Mouse (Mus musculus): ENCODE data around the gene Gpr155.

The Gpr155 gene

DNA sequence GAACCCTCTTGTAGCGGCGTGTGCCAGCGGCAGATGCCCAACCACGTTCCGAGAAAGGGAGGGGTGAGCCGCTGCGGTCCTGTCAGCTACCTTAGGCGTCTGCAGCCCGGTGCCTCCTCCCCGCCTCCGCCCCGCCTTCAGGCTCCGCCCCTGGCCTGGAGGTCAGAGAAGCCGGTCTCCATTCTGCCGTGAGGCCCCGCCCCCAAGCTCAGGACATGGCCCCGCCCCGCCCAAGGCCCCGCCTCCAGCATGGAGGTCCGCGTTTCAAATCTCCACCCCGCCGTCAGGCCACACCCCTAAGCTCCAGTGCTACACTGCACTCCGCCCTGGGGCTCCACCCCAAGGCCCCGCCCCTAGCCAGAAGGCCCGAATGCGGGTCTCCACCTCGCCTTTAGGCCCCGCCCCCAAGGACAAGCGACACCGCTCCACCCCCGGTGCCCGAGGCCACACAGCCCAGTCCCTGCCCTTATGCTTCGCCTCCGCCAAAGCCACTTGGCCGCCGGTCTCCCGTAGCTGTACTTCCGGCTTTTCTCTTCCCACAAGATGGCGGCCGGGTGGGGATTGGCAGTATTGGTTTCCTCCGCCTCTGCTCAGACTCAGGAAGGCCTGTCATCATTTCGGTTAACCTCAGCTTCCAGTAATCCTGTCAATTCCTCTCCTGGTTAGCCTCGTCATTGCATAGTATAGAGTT, at the start of gene Gpr155:
Gene Gpr155, minus strand, starts transcription at position 217 of the 691 bp plus-strand sequence.
- DNase-seq, result peak; percentile 100

DNA sequence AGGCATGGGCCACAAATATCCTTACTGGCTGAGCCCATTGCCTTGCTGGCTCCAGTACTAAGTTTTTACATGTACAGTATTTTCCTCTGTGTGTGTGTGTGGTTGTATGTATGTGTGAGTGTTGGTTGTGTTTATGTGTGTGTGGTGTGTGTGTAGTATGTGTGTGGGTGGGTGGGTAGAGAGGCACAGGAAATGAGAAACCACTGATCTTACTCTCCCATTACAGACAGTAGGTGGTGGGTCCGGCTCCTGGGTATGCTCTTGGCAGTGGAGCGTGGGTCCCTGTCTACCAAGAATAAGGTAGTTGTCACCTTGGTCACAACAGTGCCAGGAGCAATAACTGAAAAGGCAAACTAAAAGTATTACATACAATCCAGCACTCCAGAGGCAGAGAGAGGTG, 49.5 kb upstream of the Gpr155 start:
- DNase-seq, result no peak

DNA sequence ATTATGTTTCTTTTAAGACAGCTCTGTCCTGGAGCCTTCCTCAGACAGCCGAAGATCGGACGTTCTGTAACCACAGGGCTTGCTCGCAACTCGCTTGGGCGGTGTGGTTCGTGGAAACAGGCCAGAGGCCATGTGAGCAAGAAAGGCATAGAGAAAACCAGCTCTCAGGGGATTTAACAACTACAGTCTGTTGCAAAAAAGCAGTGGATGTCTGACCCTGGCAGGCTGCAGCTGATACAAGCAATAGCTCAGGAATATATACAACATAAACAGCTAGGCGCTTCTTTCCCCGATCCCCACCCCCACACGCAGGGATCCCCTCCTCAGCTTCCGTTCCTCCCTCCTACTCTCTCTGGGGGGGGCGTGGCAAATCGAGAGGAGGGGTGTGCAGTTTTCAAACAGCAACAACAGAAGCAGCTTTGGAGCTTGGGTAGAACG, 45.6 kb upstream of the Gpr155 start:
- DNase-seq, result peak; percentile 56

DNA sequence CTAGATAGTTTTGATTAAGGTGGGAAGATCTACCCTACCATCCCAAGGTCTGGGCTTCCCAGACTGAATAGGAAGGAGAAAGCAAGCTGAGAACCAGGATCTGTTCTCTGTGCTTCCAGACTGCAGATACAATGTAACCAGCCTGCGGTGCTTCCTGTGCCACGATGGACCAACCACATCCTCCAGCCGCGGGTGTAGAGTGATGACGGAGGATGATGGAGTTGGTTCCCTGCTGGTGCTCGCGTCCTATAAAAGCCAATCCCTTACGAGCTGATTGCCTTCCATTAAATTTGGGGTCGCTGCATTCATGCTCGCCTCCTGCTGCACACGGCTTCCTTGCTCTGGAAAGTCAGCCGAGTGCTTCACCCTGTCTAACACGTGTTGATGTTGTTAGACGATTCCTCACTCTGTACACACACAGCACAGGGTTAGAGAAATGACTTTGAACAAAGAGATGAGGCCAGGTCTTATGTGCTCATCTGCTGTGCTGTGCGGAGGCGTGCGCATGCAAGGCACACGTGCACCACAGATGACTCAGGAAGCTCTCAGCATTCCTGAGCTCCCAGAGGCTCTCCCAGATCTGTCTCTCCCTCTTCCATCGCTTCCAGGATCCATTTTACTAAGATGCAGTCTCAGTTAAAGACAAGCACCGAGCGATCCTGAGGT, 42.6 kb upstream of the Gpr155 start:
- DNase-seq, result peak; percentile 51

DNA sequence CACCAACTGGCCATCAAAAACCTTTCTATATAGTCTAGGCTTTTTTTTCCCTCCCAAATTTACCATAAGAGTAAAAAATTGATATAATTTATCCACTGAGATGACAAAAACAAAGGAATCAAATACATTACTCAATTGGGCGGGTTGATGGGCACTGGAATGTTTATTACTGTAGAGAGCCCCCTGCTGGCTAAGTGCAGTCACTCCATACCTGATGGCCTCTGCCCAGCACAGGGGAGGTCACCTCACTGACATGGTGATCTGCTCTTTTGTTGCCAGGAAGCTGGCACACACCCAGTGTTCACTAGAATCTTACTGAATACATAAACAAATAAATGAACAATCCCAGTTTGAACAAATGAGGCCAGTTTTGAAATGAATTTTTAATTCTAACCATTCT, 40.9 kb upstream of the Gpr155 start:
- peak; percentile 71 for DNase-seq

DNA sequence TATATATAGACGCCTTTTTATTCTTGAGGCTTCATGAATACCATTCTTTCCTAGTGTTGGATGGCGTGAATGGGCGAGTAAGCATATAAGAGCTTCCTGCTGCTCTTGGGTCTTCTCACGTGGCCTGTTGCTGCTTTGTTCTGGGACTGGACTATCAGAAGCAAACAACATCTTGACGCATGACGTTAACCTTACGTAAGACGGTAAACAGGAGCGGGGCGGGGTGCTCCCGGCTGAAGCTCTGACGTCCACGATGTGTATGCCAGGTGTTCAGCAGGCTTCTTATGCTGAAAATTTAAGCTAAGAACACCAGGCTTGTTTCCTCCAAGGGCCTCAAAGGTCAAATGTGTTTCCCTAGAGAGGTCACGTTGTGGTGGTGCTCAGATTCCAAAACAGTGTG, 39.5 kb upstream of the Gpr155 start:
- no peak for DNase-seq

DNA sequence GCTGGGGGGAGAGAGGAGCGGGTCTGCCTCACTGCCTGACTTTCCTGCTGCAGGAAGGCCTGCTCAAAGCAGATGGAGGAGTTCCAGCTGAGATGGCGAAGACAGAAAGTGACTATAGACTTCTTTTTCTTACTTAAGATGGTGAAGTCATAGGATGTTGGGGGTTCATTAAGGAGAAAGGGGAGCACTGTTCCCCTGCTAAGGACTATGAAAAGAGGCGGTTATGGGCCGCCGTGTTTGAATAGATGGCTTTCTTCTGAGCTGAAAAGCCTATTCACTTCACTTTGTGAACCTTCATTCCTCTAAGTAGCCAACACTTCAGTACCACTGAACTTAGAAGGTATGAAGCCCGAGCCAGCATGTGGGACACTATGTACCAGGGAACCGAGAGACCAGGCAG, 33.4 kb upstream of the Gpr155 start:
- DNase-seq, result no peak

DNA sequence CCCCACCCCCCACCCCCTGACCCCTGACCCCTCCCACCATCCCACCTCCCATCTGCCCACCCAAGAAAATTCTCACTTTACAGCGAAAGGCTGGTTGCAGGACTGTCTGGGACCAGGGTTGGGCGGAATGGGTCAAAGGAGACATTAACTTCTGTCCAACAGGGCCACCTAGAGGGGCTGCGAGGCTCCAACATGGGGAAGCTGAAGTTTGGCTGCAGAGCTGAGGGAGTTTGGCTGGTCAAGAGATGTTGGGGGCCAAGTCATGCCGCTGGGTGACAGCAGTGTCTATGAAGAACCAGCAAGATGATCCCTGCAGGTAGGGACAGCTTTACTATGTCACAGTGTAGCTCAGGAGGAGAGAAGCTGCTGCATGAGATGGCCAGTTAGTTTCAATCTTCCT, 32.9 kb upstream of the Gpr155 start:
- peak; percentile 54 for DNase-seq

DNA sequence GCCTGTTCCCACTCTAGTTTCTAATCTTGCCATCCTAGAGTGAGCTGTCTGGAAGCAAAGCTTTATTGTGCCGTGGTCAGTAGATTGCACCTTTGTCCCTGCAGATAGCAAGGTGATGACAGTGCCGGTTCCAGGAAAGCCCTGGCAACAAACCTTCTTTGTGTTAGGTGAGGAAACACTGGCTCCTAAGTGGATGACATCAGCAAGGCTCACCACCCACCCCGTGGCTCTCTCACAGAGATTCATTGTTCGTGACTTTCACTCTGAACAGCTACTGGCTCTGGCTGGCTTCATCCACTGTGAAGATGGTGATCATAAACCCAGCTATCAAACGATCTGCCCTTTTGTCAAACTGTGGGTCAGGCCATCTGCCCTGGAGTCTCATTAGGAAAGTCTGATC, 29.5 kb upstream of the Gpr155 start:
- no peak for DNase-seq

DNA sequence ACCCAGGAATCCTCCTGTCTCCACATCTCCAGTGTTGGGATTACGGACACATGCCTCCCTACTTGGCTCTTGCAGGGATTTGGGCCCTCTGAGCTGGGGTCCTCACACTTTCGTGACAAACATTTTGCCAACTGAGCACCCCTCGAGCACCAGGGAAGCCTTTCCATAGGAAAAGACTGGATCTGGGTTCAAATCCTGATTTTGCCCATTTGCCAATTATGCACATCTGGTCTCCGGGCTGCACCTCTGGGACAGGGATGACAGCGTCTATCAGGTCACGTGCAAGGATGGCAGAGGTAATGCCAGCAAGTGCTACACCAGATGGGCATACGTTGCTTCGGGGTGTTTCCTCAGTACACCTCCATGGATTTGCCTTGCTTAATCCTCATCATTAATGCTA, 23.7 kb upstream of the Gpr155 start:
- no peak for DNase-seq

DNA sequence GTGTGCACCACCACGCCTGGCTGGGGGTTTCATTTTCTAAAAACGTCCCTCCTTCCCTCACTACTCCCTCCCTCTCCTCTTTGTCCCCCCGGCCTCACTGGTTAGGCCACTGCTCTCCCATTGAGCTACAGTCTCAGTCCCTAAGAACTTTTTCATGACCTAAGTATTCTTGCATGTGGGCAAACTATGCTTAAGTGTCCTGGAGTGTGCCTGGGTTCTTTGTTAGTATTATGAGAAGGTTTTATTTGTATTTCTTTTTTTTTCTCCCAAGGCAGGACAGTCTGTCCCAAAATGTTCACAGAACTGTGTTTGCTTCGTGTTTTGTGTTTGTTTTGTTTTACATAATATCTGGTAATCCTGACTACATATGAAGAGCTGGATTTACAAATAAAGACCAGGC, 21.3 kb upstream of the Gpr155 start:
- no peak for DNase-seq

DNA sequence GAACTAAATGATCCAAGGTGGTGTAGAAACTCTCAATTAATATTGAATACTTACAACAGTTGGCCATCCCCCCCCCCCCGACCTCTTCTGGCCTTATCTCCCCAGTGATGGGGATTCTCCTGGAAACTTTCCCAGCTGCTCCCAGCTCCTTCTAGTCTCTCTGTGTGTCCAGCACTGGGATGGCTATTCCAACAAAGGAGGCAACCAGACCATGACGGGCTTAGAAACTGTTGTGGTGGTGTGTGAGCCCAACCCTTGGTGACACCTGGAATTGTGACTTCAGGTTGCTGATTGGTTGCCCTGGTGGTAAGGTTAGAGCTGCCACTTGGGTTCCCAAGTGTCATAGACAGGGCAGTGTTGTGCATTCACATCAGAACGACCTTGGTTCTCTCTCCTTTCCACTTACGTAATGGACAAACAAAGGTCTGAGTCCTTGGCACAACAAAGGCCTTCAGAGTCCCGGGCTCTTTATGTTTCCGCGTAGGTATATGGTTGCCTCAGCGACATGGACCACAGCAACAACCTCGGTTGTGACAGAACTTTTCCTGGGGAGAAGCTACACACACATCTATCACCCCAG, 20.1 kb upstream of the Gpr155 start:
- no peak for DNase-seq

DNA sequence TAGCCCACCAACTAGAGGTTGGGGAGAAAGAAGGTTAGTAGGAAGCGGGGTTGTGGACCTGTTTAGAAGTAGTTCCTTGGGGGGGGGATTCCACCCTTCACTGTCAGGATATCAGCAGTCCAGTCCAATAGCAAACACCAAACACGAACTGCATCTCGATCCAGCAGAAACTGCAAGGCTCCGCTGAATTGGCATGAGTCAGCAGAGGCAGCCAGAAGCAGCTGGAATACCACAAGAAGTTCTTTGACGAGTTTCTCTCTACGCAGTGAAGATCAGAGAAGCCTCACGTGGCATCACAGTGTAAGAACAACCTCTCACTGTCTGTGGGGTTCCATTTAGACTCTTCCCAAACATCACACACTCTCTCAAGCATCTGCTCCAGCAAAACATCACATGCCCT, 18.6 kb upstream of the Gpr155 start:
- DNase-seq, result no peak

DNA sequence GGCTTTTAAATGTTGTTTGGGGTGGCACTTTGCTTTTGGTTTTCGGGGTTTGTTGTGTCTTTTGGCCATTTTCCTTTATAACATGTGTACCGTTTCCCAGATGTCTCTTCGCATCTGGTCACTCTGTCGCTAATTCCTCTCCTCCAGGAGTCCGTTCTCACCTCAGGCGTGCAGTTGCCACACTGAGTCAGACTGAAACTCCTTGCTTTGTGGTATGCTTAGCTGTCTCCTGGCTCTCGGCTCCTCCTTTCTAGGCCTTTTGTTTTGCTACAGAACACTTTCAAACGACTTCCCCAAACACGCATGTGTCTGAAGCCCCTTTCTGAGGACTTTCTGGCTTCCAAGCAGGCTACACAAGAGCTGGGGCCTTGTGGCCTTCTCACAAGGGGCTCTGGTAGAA, 18.1 kb upstream of the Gpr155 start:
- DNase-seq, result no peak

DNA sequence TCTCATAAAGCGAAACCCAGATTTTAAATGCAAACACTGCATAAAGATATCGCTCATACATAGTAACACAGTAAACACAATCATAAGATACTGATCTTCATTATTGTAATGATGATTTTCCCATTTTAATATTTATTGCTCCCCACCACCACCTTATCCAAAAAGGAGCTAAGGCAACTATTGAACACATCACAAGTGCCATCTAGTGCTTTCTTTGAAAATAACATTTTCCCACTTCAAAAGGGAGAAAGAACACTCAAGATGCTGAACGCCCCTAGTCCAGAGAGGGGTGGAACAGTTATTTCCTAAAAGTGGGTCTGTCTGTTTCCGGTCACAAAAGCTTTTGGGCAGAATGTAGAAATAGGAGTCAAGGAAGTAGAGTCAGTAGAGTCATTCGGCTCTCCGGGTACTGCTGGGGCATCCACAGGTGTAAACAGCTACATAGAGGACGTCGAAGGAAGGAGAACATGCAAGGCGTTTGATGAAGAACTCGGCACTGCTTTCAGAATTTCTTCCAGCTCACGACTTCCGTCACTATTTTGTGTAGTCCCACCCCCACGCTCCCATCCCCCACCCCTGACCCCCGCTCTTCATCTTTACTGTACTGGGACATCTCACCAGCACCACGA, 17.1 kb upstream of the Gpr155 start:
- peak; percentile 23 for DNase-seq

DNA sequence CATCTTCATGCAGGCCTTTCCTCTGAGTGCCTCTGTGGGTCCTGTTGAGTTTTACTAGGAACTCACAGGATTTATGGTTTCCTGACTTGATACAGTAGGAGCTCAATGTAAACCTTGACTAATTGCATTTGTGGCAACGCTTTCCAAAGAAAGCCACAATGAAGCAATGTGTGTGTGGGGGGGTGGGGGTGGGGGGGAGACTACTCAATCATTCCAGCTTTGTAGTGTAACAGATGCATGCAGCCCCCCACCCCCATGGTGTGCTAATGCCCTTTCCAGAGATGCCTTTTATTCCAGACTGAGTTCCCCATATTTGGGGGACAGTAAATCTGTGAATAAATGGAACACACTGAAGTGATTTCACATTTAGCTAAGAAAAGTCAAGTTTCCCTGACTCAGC, 15.3 kb upstream of the Gpr155 start:
- no peak for DNase-seq

DNA sequence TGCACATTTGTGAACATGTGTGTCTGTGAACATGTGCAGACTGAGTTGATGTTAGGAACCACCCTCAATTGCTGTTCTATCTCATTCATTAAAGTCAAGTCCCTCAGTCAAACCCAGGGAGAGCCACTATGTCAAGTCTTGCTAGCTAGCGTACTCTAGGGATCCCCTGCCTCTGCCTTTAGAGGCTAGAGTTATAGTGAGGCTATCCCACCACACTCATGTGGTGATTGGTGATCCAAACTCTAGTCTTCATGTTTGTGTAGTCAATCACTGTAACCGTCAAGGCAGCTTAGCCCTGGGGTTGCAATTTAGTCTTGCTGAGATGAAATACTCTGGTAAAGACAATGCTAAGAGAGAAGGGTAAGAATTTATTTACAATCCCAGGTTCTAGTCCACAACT, 11.1 kb upstream of the Gpr155 start:
- DNase-seq, result no peak

DNA sequence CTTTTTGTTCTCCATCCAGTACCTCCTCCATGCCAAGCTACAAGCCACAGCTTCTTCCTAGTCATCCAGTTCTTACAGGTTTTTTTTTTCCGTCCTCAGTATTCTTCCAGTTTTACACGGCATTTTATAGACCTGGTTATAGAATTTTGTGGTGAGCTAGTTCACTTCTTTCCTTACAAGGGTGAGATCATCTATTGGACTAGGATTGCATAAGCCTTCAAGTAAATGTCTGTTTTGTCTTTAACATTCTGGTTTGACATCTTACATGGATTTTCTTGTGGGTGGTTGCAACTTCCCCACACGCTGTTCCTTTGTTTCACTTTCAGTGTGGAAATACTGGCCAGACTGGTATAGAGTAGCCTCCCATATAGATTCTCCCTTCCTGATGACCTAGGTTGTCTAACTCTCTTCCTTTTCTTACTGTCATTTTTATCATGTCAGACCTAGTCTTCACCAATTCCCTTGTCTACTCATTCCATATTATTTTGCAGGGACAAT, 10.5 kb upstream of the Gpr155 start:
- no peak for DNase-seq

DNA sequence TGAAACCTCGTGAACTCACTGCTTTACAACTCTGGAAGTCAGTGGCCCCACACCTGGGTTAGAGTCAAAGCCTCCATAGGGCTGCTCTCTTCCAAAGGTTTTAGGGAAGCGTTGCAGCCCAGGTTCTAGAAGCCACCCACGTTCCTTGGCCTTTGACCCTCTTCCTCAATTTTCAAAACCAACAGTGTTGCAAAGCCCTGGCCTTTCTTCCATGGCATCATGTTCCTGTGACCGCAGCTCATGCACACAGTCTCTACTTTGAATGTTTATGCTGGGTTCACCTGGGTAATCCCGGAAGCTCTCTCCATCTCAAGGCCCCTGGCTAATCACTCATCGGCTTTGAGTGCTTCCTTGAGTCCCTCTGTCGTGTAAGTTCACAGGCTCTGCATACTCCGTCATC, 9.1 kb upstream of the Gpr155 start:
- no peak for DNase-seq

DNA sequence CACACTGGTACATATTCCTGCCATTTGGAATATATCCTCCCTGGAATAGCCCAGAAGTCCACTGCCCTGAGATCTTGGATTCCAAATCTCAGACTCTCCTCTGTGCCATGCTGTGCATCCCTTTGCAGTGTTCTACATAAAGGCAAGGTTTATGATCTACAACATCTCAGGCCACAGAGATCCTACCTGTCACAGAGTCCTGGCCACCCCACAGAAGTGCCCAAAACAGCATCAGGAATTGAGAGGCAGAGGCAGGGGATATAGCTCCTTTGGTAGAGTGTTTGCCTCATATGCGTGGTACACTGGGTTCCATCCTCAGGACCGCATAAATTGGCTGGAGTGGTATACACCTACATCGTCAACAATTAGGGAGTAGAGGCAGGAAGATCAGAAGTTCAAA, 8.1 kb upstream of the Gpr155 start:
- no peak for DNase-seq

DNA sequence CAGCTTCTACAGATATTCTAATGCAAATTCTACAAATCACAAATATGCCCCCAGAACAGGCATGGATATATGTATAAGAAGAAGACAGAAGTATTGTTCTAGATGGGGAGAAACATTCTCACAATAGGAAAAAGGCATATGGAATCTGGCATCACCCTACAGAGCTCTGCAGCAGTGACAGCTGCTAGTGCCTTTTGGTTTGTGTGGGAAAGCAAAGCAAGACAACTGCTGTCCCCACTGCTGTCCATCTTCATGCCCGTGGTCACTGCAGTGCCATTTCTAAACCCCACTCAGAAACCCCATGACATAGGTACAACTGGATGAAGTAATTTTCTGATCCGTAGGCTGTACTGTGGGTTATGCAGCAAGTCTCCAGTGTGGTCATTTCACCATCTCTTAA, 6.4 kb upstream of the Gpr155 start:
- DNase-seq, result no peak

DNA sequence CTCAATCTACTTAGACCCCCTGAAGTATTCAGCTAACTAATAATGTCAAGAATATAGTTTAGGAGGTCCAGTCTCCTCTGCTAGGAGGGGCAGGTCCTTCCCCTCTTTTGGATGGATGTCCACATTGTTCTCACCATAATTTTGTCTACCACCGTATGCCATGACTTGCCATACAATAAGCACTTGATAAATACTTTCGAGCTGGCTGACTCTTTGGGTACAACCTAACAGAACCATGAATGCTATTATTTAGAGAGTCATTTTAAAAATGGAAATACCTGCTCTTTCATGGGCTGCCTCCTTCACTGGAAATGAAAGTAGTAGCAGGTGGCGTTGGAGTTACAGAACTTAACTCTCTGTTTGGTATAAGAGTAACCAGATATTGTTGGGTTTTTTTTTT, 3.6 kb upstream of the Gpr155 start:
- no peak for DNase-seq

DNA sequence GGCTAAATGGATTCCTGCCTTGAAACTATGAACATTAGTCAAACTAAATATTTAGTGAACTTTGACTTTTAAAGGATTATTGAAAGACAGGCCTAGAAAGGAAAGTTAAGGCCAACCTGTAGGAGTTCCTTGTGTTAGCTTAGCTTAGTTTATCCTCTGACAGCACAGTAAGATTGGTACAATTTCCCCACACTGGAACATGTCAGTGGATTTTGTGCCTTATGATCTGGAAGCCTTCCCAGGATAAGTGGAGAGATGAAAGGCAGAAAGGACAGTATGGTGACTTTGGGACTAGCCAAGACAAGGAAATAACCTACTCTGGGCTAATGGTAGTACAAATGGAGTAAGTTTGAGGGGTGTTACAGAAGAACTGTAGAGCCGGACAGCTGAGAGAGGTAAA, 1.4 kb upstream of the Gpr155 start:
- no peak for DNase-seq

Data from embryo, embryonic 11 days (tissue).